Mouse (Mus musculus) ES-Bruce4 (cell line): Measurements from ENCODE around the gene Lgals7.

Source experiments
- CTCF ChIP-seq: IDR thresholded peaks from one replicate; pipeline ENCODE4 v1.8.1; 2011; ENCODE audit warnings: low read depth, low read length
- EP300 ChIP-seq: IDR thresholded peaks from 2 replicates; pipeline ENCODE4 v1.6.1; 2011; ENCODE audit warnings: low read depth, low read length; ENCODE audit not compliant: insufficient read depth
- POLR2A ChIP-seq: IDR thresholded peaks from one replicate; pipeline ENCODE4 v1.8.1; 2011; ENCODE audit warnings: low read length; ENCODE audit not compliant: insufficient read depth

DNA sequence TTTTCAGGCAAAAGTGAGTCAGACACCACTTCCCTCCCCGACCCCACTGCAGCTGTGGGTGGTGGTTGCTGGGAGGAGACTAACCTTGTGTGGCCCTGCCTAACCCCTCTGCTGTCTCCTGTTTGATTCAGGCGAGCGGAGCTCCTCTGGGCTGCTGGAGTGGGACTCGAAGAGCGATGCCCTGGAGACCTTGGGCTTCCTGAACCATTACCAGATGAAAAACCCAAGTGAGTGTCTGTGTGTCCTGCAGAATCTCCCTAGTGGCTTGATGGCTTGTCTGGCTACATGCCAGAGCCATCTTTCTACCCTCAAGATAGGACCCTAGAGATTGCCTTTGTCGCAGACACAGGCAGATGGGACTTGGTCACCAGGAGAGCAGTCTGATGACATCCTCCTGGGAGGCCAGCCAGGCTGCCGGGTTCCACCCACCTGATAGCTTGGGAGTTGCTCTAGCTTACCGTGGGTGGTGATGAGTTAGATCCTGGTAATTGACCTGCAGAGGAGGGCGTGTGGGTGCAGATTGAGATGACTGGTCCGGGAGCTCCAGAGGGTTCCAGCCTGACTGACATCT lies 42.3 kb upstream of the Lgals7 start:
- no peak for TF ChIP-seq CTCF
- TF ChIP-seq POLR2A: no peak
- TF ChIP-seq EP300: no peak
